Mouse (Mus musculus) thymus, postnatal 25 days (tissue): ENCODE measurements around the gene Itpr2.

ENCODE experiments used
- DNase-seq: peaks from one replicate; pipeline ENCODE4 v3.0.0; 2022

The Itpr2 gene

DNA sequence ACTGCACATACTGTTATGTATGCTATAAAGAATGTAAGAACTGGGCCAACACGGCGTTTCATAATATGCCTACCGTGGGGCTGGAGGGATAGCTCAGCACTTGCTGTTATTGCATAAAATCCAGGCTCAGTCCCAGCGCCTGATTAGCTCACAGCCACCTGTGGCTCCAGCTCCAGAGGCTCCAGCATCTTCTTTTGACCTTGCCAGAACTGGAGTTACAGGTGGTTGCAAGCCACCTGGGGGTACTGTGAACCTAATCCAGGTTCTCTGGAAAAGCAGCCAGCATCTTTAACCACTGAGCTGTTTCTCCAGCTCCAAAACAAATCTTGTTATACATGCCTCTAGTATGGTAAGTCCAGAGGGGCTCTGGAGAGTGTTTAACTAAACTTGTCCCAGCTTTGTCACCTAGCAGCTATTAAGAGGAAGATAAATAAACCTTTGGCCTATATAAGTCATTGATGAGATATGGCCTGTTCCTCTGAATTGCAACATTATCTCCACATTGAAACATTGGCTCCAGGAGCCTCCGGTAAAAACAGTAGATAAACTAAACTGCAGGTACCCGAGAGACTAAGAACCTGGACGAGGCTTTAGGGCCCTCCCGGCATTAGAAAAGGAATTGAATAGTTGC lies 37.9 kb downstream of the Itpr2 start:
- DNase-seq = no peak

GRCm38 (mm10) chr6:146460936-146461335 lies 41.1 kb downstream of the Itpr2 start:
- DNase-seq = no peak

- DNase-seq = no peak
These were observed 43.6 kb downstream of the Itpr2 start for GRCm38 (mm10) chr6:146458436-146458835.

DNA sequence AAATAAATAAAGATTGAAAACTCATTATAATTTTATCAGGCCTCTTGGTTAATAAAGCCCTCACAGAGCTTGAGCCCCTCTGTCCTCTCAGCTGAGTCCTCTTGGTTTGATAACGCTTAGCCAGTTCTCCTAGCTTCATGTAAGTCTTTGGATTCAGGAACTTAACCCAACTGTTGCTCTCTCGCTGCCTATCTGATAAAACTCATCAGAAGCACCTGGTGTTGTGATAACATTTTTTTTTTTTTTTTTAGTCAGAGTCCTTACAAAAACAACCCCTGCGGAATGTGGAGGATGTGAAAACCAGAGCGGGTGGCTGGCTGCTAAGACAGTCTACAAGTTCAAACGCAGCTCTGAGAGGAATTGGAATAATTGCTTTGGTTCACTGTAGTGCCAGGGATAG lies 45.3 kb downstream of the Itpr2 start:
- DNase-seq = no peak

DNA sequence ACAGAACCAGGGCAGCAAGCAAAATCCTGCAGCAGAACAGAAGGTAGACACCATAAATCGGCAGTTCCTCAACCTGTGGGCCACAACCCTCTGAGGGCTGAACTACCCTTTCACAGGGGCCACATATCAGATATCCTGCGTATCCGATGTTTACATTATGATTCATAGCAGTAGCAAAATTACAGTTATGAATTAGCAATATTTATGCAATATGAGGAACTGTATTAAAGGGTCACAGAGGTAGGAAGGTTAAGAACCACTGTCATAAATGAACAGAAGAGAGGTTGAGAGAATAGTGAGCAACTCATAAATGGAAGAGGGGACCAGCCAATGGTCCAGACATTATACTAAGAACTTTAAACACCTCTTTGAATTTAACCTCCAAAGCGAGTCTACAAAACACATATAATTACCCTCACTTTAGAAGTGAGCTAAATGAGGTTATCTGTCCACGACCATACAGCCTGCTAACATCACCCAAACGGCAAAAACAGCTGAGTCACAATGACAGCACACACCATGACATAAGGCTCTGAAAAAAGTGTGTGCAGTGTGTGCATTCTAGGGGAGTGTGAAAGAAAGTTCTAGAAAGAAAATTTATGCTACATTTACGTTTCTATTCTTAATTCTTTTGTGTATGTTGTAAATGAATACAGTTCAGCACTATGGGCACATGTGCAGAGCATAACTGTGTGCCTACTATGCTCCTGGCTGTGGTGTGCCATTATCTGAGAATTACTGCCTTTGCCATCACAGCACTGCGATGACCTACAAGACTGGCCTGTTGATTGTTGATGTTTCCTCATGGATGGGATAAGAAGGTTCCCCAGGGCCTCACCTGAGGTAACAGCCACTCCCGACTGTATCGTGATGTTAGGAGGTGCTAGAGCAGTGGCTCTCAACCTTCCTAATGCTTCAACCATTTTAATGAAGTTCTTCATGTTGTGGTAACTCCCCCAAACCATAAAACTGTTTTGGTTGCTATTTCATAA lies 47.2 kb downstream of the Itpr2 start:
- DNase-seq = no peak

DNA sequence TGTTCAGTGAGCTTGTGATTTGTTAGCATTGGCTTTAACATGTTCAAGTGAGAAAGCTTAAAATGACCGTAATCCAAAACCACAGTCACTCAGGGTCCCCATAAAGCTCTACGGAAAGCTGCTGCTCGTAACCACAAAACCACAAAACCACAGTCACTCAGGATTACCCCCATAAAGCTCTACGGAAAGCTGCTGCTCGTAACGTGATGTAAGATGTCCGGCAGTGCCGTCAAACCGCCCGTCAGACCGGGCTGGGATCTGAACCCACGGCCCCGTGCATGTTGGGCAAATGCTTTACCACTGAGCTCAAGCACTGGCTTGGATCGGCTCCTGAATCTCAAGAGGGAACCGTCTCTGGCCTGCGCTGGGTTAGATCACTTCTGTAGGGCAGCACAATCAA lies 49.5 kb downstream of the Itpr2 start:
- DNase-seq = no peak

DNA sequence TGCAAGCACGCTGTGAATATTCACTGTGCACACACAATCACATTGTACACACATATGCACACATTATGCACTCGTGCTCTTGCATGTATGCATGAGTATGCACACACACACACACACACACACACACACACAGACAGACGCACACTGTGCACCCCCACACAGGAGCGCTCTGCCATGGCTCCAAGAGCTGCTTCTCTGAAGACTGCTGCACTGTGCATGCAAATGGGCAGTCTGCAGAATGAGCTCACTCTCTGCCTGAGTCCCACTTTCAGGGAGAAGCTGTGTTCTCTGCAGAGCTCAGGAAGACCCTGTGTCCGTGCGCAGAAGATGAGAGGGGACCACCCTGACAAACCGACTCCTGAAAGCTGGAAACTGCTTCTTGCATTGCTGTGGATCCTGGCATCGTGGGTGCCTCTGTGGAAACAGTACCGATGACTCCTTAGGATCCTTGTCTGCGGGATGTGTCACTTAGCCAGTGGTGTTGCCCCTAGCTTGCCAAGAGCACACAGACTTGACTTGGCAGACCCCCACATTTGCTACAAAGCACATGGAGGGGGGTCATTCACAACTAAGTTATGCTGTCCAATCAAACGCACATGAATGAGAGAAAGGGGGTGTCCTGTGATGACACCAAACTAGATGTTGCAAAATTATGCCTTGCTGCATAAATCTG lies 55.9 kb downstream of the Itpr2 start:
- DNase-seq = no peak

DNA sequence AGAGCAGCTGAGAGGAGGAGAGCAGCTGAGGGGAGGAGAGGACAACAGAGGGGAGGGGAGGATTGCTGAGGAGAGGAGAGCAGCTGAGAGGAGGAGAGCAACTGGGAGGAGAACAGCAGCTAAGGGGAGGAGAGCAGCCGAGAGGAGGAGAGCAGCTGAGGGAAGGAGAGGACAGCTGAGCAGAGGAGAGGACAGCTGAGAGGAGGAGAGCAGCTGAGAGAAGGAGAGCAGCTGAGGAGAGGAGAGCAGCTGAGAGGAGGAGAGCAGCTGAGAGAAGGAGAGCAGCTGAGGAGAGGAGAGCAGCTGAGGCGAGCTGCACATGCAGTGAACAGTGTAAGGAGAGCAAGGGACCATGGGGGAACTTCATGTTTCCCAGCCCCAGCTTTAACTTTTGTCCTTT lies 62.2 kb downstream of the Itpr2 start:
- no peak for DNase-seq

DNA sequence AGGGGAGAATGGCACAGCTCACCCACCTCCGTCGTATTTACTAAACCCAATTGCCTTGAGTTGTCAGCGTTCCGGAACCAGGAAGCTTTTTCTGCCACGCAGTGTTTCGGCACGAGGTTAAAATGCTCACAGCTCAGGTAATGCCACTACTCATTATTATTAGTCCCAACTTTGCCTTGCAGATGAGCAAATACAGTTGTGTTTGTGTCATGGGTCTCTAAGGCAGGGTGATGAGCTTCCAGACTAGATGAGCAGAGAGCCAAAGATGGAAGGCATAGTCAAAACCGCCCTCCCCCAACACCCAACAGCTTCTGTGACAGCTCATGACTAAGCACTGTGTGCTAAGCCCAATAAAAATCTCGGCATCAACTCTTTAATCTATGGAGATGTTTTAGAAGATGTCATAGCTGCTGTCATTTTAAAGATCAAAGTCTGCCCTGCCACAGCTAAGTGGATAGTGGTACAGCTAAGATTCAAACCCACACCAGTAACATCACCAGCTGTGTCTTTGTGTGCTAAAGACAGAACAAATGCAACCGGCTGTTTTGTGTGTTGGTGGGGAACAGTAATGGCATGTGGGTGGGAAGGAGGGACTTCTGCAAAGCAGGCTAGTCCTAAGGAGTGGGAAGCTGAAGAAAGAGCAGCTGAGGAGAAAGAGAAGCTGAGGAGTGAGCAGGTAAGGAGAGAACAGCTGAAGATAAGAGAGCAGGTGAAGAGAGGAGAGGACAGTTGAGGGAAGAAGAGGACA lies 62.8 kb downstream of the Itpr2 start:
- DNase-seq = no peak

GRCm38 (mm10) chr6:146438057-146438456 lies 64.0 kb downstream of the Itpr2 start:
- no peak for DNase-seq

GRCm38 (mm10) chr6:146436916-146437496 lies 65.0 kb downstream of the Itpr2 start:
- no peak for DNase-seq

DNA sequence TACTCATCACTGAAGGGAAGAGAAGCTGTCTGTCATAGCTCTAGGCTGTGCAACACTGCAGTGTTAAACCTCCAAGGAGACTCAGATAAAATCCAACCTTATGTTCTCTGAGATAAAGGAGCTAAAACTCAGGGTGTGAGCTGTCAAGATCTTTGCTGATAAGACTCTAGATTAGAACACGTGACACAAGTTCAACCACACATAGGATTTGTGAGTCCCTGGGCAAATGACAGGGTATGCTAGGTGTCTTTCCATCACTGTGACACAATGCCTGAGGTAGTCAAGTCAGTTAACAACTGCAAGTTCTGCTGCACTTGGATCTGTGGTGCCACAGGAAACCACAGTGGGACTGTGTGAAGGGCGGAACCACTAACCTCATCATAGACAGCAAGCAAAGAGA lies 67.8 kb downstream of the Itpr2 start:
- no peak for DNase-seq

- DNase-seq = no peak
These were observed 69.7 kb downstream of the Itpr2 start for GRCm38 (mm10) chr6:146432218-146432865.

GRCm38 (mm10) chr6:146431777-146432176 lies 70.2 kb downstream of the Itpr2 start:
- no peak for DNase-seq

DNA sequence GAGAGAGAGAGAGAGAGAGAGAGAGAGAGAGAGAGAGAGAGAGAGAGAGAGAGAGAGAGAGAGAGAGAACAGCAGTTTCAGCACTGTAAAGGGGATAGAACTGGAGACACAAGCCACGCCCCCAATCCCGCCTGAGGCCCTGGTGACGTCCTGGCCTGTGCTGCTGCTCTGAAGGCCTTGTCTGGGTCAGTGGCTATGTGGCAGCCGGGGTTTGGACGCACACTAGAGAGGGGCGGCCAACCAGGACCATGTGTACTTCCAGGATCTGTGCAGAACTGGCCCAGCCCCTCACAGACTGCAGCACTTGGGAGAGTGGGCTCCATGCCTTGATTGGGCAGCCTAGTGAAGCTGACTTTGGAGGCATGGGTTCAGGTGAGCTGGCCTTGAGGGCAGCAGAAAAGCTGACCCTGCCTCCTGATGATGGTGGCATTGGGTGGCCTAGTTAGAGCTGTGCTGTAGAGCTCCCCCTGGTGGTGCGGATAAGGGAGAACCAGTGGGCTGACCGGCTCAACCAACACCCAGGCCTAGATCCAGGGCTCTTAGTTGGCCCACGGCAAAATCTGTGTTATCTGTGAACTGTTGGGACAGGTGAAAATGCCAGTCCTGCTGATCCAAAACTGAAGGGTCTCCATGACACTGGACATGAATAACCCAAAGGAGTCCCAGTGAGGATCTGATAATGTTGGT lies 72.2 kb downstream of the Itpr2 start:
- DNase-seq = peak; percentile 67

GRCm38 (mm10) chr6:146424778-146425177 lies 77.2 kb downstream of the Itpr2 start:
- no peak for DNase-seq

DNA sequence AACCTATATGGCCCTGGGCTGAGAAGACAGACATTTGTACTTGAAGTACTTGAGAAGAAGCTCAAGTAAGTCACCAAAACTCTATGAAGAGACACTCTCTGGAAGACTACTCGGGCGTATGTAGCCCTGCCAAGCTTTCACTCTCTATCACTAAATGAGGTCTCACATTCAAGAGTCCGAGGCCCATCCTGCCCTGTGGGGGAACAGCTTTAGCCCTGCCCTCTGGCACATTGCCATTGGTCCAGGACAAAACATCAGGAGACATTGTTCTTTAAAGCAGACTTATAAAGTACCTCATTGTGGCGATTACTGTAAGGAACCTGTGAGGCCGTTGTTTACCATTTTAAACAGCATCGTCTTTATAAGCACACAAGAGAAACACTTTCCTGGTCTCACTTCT lies 77.7 kb downstream of the Itpr2 start:
- no peak for DNase-seq

DNA sequence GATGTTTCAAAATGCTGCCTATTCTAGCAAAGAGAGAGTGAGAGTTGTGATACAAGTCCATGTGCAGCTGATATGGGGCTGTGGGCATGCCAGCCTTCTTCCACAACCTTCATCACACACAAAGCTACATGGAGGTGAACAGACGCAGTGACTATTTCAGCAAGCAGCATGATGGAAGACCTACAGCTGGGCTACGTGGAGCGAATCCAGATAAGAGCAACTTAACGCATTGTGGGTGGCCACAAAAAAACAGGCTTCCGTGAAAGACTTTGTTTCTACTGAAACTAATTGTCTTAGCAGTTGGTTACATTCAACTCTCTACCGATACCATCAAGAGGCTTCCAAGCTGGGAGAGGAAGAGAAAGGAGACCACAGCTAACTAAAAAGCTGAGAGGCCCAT lies 81.3 kb downstream of the Itpr2 start:
- peak; percentile 46 for DNase-seq

DNA sequence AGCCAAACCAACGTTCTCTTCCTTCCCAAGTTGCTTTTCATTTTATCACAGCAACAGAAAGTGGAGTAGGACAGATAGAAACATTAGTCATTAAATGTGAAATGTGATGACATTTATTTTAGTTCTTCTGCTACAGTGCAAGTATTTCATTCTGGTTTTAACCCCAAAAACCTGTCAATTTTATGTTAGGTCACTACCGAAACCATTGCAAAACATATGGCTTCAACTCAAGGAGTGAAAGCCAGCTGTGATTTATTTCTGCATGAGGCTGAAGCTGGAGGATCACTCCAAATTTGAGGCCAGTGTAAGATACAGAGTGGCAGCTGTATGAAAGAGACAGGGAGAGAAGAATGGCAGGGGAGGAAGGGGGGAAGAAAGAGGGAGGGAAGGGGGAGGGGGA lies 85.6 kb downstream of the Itpr2 start:
- no peak for DNase-seq

DNA sequence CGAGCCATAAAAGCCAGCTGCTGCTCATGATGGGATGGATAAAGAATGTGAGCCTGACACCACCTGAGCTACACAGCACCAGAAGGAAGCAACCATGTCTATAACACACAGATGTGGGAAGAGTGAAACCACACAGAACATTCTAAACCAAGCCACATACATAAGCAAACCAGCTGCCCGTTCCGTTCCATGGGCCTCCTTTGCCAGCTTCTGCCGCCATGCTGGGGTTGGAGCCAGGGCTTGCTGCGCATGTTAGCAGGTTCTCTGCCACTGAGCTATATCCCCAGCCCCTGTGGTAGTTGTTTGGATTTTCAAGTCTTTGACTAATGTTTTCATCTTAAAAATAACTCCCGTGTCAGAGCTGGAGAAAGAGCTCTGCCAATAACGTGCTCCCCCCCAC lies 87.9 kb downstream of the Itpr2 start:
- DNase-seq = peak; percentile 53

DNA sequence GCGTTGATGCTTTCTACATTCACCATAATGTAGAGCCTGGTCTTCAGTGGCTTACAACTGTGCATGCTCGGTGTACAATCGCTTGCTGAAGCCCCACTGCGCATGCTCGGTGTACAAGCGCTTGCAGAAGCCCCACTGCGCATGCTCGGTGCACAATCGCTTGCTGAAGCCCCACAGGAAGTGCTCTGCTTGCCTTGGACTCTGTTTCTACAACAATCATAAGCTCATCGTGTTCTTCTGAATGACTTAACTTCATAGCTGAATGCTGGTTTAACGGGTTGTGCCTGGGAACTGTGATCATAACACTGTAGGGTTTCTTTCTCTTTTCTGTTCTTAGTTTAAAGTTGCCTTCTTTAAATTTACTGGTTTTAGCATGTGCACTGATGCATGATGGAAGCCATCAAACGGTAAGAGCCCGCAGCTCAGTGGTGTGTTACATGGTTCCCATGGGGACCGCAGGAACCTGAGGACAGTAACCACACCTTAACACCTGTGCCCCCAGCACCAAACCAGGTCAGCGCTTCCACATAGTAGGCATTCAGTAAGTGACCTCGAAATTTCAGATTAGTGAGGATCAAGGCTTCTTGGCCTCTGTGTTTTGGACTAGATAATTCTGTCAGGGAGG lies 90.5 kb downstream of the Itpr2 start:
- no peak for DNase-seq
